Mouse (Mus musculus): ENCODE data around the gene Wipf2. TPM values are rescaled to one million over a fixed set of nuclear protein-coding genes. Genes with fewer than 3 reads are reported as not detected.
"Not testable (repeated sequence)": the region's sequence is repeated elsewhere in the genome, so short reads cannot be mapped to it uniquely, and the experiment has no call there.

The Wipf2 gene
- total RNA-seq, 2 experiments from 2014 or later, result 19.8 to 21.1 TPM

DNA sequence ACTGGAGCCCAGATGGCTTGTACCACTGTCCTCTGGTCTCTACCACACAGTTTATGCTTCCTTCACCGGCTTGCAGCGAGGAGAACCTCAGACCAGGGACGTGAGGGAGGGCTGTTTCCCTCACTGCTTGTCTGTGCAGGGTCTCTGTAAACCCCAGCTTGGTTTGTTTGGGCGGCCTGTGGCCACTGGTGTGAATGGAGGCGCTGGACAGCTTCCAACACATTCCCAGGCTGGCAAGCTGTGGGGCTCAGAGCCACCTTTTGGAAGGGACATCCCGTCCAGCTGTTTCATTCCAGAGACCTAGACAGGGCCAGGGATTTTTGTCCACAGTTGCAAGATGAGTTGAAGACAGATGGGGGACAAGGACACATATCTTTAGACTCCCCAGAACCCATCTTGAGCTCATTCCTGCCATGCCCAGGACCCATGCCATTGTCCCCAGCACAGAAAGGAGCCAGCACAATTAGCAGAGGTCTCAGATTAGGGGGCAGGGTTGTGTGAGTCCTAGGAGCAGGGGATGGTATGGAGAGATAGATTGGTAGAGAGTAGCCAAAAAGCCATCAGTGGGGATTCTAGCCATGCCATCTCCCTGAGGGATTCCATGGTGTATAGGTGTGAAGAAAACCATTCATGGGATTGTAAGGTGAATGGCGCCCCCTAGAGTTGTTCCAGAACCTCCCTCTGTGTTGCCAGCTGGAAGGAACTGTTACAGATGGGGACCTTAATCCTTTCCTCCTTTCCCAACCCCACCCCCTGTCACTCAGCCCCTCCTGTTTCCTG lies 68.3 kb downstream of the Wipf2 start:
- DNase-seq, result no peak

- DNase-seq, result peak in 1 of 2 experiments; percentile 48
Measured at GRCm38 (mm10) chr11:98932293-98933091, 69.1 kb downstream of the Wipf2 start.

DNA sequence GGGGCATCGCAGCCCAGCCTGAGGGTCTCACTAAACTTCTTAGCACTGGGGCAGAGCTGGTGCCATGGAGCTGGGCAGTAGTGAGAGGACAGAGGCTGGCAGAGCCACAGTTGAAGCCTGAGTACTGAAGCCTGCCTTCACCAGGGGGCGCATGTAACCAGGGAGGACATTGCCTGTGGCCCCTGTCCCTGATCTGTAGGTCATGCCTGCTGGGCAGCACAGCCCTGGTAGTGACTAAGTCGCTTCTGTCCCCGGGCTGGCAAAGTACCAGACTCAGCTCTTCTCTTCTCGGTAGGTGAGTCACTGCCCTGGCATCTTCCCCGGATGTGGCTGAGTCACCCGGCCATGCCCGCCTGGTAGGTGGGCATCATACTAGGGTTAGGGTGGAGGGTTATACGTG lies 69.7 kb downstream of the Wipf2 start:
- DNase-seq, result peak; percentile 96 to 99

GRCm38 (mm10) chr11:98933847-98934246 lies 70.4 kb downstream of the Wipf2 start:
- DNase-seq, result not testable (repeated sequence)

DNA sequence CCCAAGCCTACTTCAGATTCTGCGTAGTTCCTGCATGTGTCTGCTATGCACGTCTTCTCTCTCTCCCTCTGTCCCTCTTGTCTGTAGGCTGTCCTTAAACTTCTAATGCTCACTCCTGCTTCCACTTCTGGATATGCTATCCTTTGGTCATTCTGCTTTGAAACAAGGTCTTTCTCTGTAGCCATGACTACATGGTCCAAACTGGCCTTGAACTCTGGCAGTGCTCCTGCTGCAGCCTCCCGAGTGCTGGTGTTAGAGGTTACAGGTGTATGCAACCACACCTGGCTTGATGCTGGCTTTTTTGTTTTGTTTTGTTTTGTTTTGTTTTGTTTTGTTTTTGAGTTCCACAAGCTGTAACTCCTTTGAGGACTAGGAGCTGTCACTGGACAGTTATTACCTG lies 70.9 kb downstream of the Wipf2 start:
- DNase-seq, result no peak

- no peak for DNase-seq
Measured at GRCm38 (mm10) chr11:98935123-98935522, 71.7 kb downstream of the Wipf2 start.

- DNase-seq, result peak; percentile 83 to 90
Measured at GRCm38 (mm10) chr11:98936170-98936569, 72.7 kb downstream of the Wipf2 start.

DNA sequence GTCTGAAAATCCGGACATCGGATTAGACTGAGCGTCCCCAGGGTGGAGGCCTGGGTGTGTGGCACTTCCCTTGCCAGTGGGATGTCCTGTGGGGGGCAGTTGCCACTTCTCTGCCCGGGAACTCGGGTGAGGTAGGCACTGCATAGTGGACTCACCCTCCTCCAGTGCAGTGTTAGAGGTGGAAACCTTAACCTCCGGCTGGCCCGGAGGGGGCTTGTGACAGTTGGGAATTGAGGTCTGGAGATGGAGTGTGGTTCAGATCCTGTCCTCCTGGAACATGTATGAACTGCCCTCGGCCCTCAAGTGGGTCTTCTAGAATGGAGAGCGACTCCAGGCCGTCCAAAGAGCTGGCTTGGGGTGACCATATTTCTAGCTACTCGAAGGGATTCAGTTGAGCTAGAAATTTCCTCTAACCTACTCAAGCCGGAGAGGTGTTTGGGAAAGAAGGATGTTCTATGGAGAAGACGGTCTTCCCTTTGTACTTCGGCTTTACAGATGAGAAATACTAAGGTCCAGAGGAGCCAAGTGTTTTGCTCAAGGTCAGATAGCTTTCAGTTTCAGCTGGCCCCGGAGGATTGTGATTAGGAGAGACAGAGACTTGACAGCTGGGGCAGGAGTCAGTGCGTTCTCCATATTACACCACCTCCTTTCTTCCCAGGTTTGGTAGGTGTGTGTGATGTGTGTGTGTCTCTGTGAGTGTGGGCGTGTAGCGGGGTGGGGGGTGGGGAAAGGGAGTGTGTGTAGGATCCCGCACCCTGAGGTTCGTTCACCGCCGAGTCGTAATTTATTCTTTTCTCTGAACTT lies 73.4 kb downstream of the Wipf2 start:
- peak in 1 of 2 experiments; percentile 42 for DNase-seq

DNA sequence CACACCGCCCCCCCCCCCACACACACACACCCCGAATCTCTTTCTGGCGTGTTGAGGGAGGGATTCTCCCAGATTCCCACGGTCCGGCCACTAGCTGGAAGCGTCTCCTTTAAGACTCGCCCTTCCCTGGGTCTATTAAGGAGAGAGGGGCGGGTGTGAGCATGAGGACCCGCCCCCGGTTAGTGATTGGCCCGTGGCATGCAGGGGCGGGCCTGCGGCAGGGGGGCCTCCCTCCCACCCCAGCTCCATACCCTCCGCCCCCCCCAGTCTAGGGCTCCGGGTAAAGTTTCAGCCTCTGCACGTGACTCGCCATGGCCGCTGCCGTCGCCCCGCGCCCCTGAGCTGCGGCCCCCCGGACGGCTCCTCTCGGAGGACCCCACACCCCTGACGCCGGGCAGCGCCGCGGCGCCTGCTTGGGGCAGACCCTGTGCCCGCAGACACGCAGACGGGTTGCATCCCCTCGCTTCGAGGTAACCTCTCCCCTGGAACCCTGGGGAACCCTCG lies 74.0 kb downstream of the Wipf2 start:
- DNase-seq, result peak; percentile 93 to 97

GRCm38 (mm10) chr11:98937914-98938694 lies 74.7 kb downstream of the Wipf2 start:
- DNase-seq, result peak; percentile 58 to 85

- no peak for DNase-seq
Measured at GRCm38 (mm10) chr11:98938701-98939083, 75.3 kb downstream of the Wipf2 start.

DNA sequence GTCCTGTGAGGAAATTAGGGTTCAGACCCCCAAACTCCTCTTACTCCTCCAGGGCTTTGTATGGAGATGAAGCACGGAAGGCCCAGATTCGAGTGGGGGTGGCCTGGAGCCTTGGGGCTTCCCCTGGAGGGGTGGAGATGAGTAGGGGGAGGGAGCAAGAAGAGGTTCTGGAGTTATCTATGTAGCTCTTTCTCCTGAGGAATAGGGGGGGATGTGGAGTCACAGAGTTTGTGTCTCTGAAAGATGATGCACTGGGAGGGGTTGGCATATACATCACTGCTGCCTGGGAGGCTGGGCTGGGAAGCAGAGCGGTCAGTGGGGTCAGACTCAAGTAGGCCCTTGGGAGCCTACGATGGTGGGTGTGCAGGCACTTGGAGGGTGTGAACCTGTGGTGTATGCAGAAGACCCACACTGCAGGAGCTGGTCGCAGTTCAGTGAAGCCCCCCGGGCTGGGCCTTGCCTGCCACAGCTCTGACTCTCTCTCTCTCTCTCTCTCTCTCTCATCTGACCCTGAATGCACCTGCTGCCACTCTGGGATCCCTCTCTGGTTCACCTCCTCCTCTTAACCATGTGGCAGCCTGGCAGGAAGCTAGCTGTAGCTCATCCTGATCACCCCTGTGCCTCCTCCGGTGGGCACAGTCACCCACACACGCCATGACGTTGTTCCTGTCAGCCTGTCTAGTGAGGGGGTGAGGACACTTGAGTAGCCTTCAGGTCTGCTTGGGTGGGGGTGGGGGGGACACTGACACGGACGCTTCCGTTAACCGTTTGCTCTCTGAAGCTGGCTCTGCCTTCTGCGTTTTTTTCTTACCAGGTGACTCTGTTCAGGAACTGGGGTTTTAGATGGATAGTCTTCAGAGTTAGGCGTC lies 75.9 kb downstream of the Wipf2 start:
- no peak for DNase-seq

GRCm38 (mm10) chr11:98939953-98940641 lies 76.7 kb downstream of the Wipf2 start:
- no peak for DNase-seq

DNA sequence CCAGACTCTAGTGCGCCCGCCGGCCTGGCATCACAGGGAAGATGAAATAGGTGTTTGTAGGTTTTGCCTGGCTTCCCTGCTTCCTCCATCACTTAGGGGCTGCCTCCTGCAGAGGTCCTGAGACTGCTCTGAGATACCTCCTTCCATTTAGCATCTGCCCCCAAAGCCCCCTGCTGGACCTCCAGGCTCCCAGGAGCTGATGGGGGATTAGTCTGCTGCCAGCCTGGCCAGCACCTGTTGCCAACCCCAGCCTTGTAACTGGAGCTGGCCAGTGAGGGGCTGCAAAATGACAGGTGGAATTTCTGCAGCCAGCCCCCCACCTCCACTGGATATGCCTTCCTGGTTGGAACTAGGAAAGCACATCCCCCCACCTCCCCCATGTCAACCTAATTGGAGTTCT lies 77.3 kb downstream of the Wipf2 start:
- no peak for DNase-seq

- peak; percentile 70 to 82 for DNase-seq
Measured at GRCm38 (mm10) chr11:98941341-98941825, 77.9 kb downstream of the Wipf2 start.

DNA sequence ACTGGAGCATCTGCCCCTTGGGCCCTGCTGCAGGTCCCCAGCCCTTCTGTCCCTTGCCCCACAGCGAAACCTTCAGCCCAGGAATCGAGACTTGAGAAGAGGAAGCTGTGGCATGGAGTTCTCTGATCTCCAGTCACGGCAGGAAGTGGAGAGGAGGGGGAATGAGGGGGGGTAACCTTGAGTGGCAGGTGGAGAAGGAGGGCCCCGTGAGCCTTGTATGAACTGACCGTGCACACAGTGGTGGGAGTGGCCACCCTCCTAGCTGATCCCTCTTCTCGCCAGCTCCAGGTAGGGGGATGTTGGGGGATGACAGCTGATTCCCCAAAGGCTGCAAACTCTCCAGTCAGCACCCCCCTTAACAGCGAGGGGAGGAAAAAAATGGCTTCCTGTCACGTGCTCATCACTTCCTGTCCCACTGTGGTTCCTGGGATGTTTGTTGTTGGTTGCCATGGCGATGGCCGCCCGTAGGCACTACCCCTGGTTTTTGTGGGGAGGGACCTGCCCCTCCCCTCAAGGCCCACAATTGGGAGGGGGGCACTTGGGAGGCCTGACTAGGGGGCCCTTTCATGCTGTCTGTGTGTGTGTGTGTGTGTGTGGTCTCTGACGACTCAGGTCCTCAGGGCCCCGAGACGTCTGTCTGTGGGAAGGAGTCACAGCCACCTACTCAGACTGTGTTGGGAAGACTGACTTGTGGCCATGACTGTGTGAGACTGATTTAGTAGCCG lies 78.5 kb downstream of the Wipf2 start:
- peak; percentile 80 to 88 for DNase-seq

DNA sequence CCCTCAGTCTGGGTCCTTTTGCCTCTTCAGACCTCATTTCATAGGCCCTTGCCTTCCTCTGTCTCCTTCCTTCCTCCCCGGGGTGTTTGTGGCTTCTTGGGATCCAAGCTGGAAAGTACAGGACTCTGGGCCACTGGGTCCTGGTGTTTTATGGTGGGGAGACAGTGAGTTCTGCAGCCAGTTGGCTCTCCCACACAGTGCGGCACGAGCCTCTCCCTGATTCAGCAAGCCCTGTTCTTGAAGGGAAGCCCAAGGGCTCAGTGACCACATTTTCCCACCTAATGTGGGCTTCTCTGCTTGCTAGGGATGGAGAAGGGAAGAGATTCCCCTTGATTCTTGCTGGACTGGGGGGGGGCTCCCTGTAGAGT lies 79.1 kb downstream of the Wipf2 start:
- DNase-seq, result no peak

DNA sequence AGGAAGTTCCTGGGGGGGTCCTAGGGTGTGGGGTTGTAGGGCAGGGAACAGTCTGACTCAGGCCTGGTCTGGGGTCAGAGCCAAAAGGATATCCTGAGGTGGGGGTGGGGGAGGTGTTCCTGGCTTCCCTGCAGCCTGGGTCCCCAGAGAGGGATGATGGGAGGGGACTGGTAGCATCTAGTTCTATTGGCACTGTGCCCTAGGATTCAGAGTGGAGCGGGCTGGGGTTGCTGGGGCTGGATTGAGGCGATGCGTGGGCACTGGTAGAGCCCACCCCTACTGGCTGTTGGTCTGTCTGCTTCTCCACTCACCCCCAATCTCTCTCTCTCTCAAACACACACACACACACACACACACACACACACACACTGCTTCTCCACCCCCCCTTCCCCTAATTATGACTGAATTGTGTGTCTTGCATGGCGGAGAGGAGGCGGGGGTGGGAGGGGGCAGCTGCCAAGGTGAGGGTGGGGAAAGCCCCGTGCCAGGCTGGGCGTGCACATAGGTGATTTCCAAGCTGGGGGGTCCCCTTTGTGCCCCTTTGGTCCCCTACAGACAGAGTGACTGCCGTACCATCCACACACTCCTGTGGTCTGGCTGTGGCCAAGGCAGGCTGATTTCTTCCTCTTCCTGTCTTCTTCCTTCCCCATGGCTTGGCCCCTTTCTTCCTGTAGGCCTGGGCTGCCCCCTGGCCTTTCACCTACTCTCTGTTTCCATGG lies 79.6 kb downstream of the Wipf2 start:
- peak; percentile 47 to 72 for DNase-seq
